Mouse (Mus musculus) CD4-positive naive resting alpha-beta T cell, adult 76 days (primary cell): ENCODE results near the gene Decr2. TPM values are rescaled to one million over a fixed set of nuclear protein-coding genes. Genes with fewer than 3 reads are reported as not detected.

Experiments used
- total RNA-seq: library from RNA; stranded (reverse); gene quantifications from one replicate; pipeline ENCODE4 v1.2.4, GENCODE M21; 2023

The Decr2 gene
- 5.0 TPM for total RNA-seq

DNA sequence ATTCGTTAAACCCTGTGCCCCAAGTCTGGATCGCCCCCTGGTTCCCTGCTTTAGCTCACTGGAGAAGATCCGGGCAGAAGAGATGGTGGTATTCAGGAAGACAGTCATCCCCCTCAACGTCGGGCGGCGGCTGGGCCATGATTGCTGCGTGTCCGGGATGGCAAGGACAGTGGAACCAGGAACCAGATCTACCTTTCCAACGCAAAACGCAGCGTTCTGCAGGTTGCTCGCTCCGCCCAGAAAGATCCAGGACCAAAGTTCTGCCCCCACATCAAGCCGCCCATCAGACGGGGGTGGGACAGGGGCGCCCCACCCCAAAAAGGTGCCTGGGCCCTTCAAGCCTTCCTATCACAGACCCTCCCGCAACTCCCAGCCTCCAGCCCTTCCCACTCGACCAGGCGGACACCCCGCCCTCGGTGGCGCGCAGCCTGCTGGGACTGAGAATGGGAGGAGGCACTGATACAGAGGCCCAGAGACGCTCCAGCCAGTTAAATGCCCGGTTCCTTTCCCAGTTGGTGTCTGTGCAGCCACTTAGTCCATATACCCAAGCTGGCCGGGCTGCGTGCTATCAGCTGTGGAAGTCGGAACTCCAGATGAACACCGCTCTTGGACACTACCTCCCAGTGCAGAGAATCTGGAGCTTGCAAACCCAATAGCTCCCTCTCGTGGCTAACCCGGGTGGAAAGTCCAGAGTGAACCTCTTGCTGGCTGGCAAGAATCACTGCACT lies at the start of gene Decr2:
Gene Decr2 (minus strand): TSS at position 433 of the 728 bp plus-strand sequence.

GRCm38 (mm10) chr17:26138239-26138836 lies 48.2 kb upstream of the Decr2 start, which contains the start of gene Axin1:
Gene Axin1, plus strand, starts transcription at chr17:26138688.

DNA sequence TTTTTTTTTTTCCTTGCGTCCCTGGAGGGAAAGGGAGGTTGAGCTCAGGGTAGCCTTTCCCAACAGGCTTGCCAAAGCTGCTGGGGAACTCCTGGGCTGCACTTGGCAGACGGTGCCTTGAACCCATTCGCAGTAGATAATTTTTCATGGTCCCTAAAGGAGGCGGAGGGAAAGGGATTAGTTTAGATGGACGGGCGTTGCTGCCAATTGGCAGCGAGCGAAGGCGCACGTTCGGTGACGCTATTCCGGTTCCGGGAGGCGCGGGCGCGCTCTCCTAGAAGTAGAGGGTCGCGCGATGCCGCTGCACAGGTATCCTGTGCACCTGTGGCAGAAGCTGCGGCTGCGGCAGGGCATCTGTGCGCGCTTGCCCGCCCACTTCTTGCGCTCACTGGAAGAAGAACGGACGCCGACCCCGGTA lies 33.1 kb upstream of the Decr2 start, which contains the start of gene Mrpl28:
Gene Mrpl28 (plus strand): TSS at position 234 of the 418 bp plus-strand sequence.

GRCm38 (mm10) chr17:26113181-26113948 lies 23.2 kb upstream of the Decr2 start, which contains the start of gene Tmem8:
Gene Tmem8, plus strand, starts transcription at chr17:26113299.

DNA sequence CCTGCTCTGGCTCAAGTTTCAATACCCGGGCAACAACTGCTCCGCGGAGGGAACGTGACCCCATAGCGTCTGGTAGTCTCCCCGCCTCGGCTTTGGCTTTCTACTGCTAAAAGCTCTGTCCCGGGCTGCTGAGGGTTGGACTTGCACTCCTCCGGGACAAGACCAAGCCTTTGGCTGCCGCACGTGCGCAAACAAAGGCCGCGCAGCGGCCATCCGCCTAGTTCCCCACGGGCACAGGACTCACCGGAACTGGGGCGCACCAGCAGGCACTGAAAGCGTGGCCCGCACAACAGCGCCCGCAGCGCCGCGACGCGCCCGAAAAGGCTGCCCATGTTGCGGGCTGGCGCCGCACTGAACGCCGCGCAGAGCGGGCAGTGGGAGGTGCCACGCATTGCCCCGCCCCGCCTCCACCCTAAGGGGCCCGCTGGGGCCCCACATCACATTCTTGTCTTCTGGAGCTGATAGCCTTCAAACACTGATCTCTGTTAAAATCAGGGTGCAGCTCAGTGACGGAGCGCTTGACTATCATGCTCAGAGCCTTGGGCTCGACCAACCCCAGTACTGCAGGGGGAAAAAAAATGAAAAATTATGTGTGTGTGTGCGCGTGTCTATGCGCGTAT lies 5.1 kb upstream of the Decr2 start, which contains the start of gene Nme4:
Gene Nme4 (minus strand): TSS at position 482 of the 620 bp plus-strand sequence.

DNA sequence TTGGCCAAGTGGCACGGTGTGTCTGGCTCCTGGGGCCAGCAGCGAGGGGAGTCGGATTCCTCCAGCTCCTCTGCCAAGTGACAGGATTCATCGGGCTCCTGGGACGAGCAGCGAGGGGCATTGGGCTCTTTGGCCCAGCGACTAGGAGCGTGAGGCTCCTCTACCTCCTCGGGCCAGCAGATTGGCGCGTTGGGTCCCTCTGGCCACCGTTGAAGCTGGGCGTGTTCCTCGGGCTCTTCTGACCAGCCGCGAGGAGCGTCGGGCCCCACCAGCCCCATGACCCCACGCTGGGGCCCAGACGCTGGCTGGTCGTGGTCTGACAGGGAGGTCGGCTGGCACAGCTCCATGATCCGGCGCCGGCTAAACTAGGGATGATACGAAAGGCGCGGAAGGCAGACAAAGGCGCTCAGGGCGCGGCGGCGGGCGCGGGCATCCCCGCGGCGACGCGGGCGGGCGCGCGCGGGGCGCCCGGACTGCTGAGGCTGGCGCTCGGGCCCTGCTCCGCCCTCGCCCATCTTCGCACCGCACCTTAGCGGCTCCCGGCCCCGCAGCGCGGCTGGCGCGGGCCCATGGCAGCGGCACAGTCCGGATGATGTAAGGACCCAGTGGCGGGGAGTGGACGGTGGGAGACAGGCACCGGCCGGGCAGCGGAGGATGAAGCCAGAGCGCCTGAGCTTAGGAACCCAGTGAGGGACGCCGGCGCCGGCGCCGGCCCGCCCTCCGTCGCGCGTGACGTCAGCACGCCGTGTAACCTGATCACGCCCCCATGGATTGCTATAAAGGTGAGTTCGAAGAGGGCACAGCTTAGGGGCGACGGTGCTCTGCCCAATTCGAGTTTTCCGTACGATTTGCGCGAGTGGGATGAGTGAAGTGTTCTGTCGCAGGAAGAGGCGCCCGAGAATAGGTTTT lies 21.1 kb downstream of the Decr2 start, which contains the start of gene Rab11fip3:
Gene Rab11fip3 (minus strand): TSS at position 725 of the 909 bp plus-strand sequence.

Other genes with a start within 250 kb of the Decr2 start
- gene Gm20683, start 248.6 kb downstream of the Decr2 start, total RNA-seq, result 13.2 TPM
- 66.5 TPM for gene Rhot2, start 245.5 kb downstream of the Decr2 start, total RNA-seq
- gene Wdr90, start 228.8 kb downstream of the Decr2 start, total RNA-seq, result 27.2 TPM
- gene Mcrip2, start 221.6 kb downstream of the Decr2 start, total RNA-seq, result 6.3 TPM
- 20.1 TPM for gene Mettl26, start 215.3 kb downstream of the Decr2 start, total RNA-seq
- 7.4 TPM for gene Wfikkn1, start 209.5 kb downstream of the Decr2 start, total RNA-seq
- gene Rab40c, start 170.6 kb downstream of the Decr2 start, total RNA-seq, result 19.1 TPM
- 51.5 TPM for gene Pigq, start 145.4 kb downstream of the Decr2 start, total RNA-seq
- gene Nhlrc4, start 145.4 kb downstream of the Decr2 start, total RNA-seq, result not detected
- 0.21 TPM for gene A930017K11Rik, start 137.8 kb downstream of the Decr2 start, total RNA-seq
- 33.7 TPM for gene Capn15, start 104.5 kb downstream of the Decr2 start, total RNA-seq
- 18.5 TPM for gene Rab11fip3, start 20.8 kb downstream of the Decr2 start, total RNA-seq
- gene Nme4, start 5.3 kb upstream of the Decr2 start, total RNA-seq, result 3.9 TPM
- gene Tmem8, start 23.0 kb upstream of the Decr2 start, total RNA-seq, result 24.2 TPM
- 33.3 TPM for gene Mrpl28, start 33.2 kb upstream of the Decr2 start, total RNA-seq
- 110 TPM for gene Axin1, start 48.4 kb upstream of the Decr2 start, total RNA-seq
- not detected for gene Pdia2, start 108.8 kb upstream of the Decr2 start, total RNA-seq
- 30.2 TPM for gene Rgs11, start 112.6 kb upstream of the Decr2 start, total RNA-seq
- gene Arhgdig, start 117.4 kb upstream of the Decr2 start, total RNA-seq, result not detected
- gene Fam234a, start 153.9 kb upstream of the Decr2 start, total RNA-seq, result 19.5 TPM
- gene Luc7l, start 162.6 kb upstream of the Decr2 start, total RNA-seq, result 114 TPM